Mouse (Mus musculus): Measurements from ENCODE around the gene Gdf10. TPM values are rescaled to one million over a fixed set of nuclear protein-coding genes. Genes with fewer than 3 reads are reported as not detected.

Gdf10 gene
- 5.9 and 9.5 TPM in 2 replicates for polyA plus RNA-seq (2012; rRNA removed)

GRCm38 (mm10) chr14:33923168-33924070 lies at the start of gene Gdf10:
Gene Gdf10 (plus strand): TSS chr14:33923587.

GRCm38 (mm10) chr14:33940739-33941138 lies 17.4 kb downstream of the Gdf10 start, which contains the start of gene Gdf2:
Gene Gdf2 (plus strand): TSS chr14:33941039.

GRCm38 (mm10) chr14:33953761-33954160 lies 30.4 kb downstream of the Gdf10 start, which contains the start of gene Rbp3:
Gene Rbp3 (plus strand): TSS chr14:33954003.

GRCm38 (mm10) chr14:33978604-33979059 lies 55.2 kb downstream of the Gdf10 start, which contains the start of gene Zfp488:
Gene Zfp488 (minus strand): TSS chr14:33978764.

Other genes with a start within 250 kb of the Gdf10 start
- gene Gdf2, start 17.5 kb downstream of the Gdf10 start, polyA plus RNA-seq (2012; rRNA removed) = 0.04 TPM in 1 of 2 replicates, not detected in the other
- gene Rbp3, start 30.4 kb downstream of the Gdf10 start, polyA plus RNA-seq (2012; rRNA removed) = 0.13 TPM in 1 of 2 replicates, not detected in the other
- gene Zfp488, start 55.2 kb downstream of the Gdf10 start, polyA plus RNA-seq (2012; rRNA removed) = 1.3 TPM in 2 replicates
- not detected in 2 replicates for gene Gm30083, start 91.6 kb downstream of the Gdf10 start, polyA plus RNA-seq (2012; rRNA removed)
- not detected in 2 replicates for gene Gm5460, start 93.2 kb downstream of the Gdf10 start, polyA plus RNA-seq (2012; rRNA removed)
- gene Antxrl, start 129.1 kb downstream of the Gdf10 start, polyA plus RNA-seq (2012; rRNA removed) = not detected in 2 replicates
- 0.49 and 2.5 TPM in 2 replicates for gene Anxa8, start 162.4 kb downstream of the Gdf10 start, polyA plus RNA-seq (2012; rRNA removed)
- gene A630023A22Rik, start 179.2 kb downstream of the Gdf10 start, polyA plus RNA-seq (2012; rRNA removed) = not detected in 2 replicates
- gene Npy4r, start 228.9 kb downstream of the Gdf10 start, polyA plus RNA-seq (2012; rRNA removed) = 0.16 and 0.18 TPM in 2 replicates

Measured in central nervous system, embryonic 18 days (tissue).